Mouse (Mus musculus): ENCODE measurements around the gene Zdhhc14.
"Not testable (repeated sequence)": the region's sequence is repeated elsewhere in the genome, so short reads cannot be mapped to it uniquely, and the experiment has no call there.

Zdhhc14 gene

GRCm38 (mm10) chr17:5612236-5612635 lies 119.9 kb downstream of the Zdhhc14 start:
- no peak for DNase-seq

GRCm38 (mm10) chr17:5614771-5615318 lies 122.5 kb downstream of the Zdhhc14 start:
- DNase-seq = no peak

GRCm38 (mm10) chr17:5621626-5622591 lies 129.6 kb downstream of the Zdhhc14 start:
- peak; percentile 67 to 72 for DNase-seq

DNA sequence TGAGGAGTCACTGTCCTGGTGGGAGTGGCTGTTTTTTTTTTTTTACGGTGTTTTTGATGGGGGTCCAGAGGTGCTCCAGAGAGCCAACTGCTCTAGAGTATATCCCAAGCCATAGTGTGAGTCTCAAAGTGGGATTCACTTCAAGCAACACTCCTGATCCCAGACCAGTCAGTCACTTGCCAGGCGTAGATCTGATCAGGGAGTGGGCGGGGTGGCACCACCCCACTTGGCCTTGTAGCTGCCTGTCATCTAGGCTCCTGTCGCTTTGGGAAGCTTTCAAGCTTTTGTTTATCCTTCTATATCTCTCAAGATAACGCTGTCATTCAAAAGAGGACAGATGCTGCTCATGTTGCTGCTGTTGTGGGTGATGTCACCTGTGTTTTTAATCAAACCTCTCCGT lies 130.4 kb downstream of the Zdhhc14 start:
- no peak for DNase-seq

DNA sequence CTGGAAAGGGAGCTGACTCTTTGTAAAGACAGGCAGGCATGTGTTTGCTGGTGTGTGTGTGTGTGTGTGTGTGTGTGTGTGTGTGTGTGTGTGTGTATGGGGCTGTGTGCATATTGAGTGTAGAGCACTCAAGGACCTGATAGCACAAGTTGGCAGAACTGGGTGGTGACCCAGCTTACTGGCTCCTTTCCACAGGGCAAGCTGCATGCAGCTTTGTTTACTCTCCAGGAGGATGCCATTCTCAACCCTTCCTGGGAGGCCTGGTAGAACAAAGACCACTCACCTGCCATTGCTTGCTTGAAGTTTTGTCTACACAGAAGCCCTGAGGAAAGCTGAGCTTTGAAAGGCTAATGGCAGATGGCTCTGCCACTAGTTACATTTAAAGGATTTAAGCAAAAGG lies 130.8 kb downstream of the Zdhhc14 start:
- peak; percentile 34 to 40 for DNase-seq

DNA sequence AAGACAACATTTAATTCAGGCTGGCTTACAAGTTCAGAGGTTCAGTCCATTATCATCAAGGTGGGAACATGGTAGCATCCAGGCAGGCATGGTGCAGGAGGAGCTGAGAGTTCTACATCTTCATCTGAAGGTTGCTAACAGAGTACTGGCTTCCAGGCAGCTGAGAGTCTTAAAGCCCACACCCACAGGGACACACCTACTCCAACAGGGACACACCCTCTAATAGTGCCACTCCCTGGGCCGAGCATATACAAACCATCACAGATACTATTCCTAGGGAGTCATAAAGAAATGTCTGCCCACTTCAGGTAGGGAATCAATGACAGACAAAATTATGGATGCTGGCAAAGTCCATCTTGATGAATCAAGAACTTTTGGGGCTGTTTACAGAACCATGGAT lies 132.5 kb downstream of the Zdhhc14 start:
- not testable (repeated sequence) for DNase-seq

DNA sequence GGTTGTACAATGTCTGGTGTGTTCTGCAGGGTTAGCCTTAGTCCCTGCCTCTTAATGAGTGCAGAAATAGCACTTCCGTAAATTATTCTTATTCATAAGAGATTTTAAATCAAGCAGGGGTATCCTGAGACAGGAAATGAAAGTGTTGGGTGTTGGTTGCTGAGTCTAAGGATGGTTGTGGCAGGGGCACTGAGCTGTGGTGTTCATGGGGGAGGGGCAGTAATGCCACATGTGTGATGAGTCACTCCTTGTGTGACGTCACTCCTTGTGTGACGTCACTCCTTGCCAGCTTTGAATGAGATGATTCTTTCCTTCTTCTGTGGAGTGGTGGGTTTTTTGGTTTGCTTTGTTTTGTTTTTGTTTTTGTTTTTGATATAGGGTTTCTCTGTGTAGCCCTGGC lies 134.0 kb downstream of the Zdhhc14 start:
- no peak for DNase-seq

DNA sequence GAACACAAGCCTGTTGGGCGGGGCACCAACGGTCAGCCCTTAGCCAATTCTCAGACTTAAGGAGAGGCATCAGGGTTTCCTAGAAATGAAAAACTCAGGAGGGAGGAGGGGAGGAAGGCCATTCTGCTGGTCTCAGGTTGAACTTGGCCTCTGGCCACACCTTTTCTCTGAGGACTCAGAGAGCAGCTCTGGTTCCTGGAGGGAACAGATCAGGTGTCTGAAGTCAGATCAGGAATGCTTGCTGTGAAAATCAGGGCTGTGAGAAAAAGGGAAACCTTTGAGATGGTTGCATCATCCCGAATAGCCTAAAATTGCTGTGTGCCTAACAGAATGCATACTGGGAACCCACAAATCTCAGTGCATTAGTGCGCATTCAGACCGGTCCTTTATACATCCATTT lies 135.3 kb downstream of the Zdhhc14 start:
- DNase-seq = peak in 1 of 2 experiments; percentile 29

- no peak for DNase-seq
Measured at GRCm38 (mm10) chr17:5629651-5630050, 137.3 kb downstream of the Zdhhc14 start.

GRCm38 (mm10) chr17:5635254-5635653 lies 142.9 kb downstream of the Zdhhc14 start:
- no peak for DNase-seq

DNA sequence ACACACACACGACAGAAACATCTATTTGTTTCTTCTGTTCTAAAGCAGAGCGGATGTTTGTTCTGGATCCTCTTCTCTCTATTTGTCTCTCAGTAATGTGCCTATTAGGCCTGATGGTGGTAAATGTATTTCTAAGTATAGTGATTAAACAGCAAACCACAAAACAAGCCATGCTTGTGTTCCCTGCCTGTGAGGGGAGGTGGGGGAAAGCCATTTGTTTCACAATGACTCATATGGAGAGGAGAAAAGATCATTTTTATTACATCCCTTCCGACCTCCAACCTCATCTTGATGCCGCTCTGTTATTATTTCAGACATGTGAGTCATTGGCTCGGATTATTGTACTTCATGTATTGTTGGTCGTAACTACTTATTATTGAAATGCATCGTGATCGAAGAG lies 149.1 kb downstream of the Zdhhc14 start:
- DNase-seq = no peak

DNA sequence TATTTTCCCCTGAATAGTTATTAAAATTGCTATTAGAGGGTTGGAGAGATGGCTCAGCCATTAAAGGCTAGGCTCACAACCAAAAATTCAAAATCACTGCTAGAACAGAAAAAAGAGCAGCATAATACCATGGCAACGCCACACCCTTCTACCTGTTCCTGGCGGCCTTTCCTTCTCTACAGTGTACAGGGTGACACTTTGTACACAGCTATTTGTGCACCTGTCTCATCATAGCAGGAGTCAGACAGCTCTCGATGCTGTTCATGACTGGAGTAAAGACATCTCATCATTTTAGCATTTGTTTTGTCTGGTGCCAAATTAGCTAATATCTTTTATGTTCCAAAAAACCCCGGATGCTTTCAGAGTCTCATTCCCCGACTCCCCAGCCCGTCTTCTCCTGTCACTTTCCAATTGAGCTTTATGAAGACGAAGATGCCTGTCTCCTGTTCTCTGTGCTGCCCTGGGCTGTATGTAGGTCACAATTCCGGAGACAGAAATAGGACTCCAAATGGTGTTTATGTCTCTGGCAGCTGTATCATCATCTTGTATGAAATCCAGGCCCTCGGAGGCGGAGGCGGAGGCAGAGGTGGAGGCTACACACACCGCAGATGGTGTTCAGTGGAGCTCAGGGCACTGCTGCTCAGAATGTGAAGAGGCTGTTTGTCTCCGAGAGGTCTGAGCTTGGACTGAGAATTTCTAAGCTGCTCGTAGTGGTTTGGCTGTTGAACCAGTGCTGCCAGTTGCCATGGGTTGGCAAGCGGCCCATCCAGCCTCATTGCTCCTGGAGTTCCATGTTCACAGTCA lies 150.8 kb downstream of the Zdhhc14 start:
- peak; percentile 74 to 79 for DNase-seq

GRCm38 (mm10) chr17:5650124-5650523 lies 157.8 kb downstream of the Zdhhc14 start:
- DNase-seq = no peak

DNA sequence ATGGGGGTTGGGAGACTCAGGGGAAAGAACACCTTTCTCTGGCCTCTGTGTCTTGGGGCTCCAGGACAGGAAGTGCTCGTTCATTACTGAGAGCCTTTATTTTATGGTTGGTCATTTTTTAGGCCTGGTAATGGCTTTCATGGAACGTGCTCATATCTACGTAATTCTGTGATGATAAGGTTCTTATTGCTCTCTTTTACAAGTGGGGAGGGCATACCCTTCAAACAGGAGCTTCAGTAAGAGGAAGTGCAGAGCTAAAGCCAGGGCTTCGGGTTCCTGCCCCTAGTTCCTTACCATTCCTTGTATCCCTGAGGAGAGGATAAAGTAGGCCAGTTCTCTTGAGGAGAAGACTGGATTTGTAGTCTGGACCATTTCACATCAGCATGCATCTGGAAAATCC lies 158.3 kb downstream of the Zdhhc14 start:
- no peak for DNase-seq

DNA sequence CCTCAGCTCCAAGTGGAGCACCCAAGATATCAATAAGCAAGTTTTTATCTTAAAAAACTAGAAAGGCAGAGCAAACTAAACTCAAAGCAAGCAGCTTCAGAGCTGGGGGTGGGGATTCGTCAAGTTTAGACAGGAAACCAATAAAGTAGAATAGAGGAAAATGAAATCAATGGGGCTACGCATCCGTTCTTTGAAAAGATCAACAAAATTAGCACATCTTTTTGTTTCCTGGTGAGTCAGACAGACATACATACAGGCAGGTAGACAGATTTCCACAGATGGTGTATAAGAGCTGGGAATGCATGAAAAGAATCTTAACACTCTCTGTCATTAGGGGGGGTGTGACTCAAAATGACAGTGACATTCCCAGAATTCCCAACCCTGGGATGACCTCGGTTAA lies 159.2 kb downstream of the Zdhhc14 start:
- DNase-seq = no peak

GRCm38 (mm10) chr17:5653981-5654380 lies 161.6 kb downstream of the Zdhhc14 start:
- DNase-seq = peak in 1 of 2 experiments; percentile 39

- DNase-seq = no peak
Measured at GRCm38 (mm10) chr17:5655536-5655935, 163.2 kb downstream of the Zdhhc14 start.

DNA sequence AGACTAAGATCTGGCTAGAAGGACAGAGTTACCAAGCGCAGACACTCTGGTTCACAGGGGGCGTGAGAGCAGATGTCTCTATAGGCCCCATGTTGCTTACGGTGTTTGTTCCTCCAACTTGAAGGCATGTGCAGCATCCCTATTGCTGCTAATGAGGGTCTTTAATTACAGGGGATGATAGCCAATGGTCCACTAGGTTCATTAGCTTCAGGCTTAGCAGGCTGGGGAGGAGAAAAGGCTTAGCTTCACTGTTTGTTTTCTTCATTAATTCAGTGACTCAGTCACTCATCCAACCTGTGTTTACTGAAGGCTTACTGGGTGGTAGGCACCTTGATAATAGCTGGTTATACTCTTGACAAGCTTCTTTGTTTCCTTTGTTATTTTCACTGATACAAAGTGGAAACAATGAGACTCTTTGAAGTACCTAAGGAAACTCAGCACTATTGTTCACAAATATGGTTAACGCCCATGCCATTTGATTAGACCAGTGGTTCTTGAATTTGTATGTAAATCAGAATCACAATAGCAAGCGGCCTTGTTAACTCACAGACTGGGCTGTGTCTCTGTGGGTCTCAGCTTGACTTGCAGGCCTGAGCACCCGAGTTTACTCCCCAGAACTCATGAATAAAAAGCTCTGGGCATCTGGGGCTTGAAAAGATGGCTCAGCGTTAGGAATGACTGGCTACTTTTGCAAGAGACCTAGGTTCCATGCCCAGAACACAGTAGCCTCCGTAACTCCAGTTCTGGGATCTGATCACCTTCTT lies 168.1 kb downstream of the Zdhhc14 start:
- no peak for DNase-seq

DNA sequence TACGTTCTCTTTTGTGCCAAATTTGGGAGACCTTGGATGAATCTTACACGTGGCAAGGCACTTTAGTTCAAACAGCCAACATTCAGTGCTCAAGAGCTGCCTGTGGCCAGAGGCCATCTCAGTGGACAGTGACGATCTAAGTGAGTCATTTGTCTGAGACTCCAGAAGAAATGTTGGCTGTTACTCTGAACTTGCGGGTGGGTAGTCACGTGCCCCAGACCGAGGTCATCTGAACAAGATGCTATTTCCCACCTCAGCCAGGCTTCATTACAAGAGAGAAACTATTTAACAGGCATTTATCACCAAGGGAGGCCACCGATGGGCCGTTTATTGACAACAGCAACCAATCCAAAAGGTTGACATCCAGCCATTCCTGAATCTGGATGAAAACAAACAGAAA lies 174.3 kb downstream of the Zdhhc14 start:
- no peak for DNase-seq

DNA sequence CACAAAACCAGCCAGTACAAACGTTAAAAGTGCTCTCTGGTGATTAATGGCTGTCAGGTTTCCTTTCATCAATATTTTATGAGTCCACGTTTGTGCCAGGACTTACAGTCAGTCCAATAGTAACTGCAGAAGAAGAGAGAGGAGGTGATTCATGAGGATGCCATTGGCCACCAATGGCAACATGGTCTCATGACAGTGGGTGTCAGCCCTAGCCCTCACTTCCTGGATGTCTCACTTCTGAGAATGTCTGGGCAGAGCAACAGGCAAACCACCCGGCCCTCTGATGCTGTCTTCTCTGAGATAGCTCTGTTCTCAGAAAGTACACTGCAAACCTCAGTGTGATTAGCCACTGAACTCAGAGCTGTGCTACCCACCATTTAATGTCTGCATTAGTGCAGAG lies 176.1 kb downstream of the Zdhhc14 start:
- no peak for DNase-seq

- no peak for DNase-seq
Measured at GRCm38 (mm10) chr17:5668981-5669380, 176.6 kb downstream of the Zdhhc14 start.

DNA sequence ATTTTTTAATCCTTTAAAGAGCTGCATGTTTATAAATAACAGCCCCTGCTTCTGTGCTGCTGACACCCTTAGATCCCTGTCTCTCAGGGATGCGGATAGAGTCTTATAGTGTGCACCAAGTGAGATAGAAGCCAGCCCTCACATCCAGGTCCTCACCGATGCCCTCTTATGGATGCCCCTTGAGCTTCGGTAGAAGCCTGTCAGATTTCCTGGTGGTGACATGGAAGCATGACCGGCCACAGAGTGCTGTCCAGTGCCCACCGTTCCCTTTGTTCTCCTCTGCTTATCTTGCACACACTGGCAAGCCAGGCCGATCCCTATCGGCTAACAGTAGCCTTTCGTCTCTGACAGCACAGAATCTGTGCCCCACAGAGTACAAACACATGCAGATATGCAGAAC lies 183.6 kb downstream of the Zdhhc14 start:
- peak in 1 of 2 experiments; percentile 36 for DNase-seq

GRCm38 (mm10) chr17:5679315-5679714 lies 187.0 kb downstream of the Zdhhc14 start:
- DNase-seq = no peak
